ENCODE assay signal across 14 mouse cellular contexts in genomic region chr3:117163046-117163445, GRCm38 (mm10).
DNase-seq lines count a peak whose midpoint lies in the region; ATAC-seq and TF ChIP-seq lines count a peak whose summit lies in the region.
"Had no signal": no experiment of that assay in that cellular context is flagged by ENCODE, and none has a peak within 500 bp of the region (broad histone marks: within the 10 kb centered on the region; RNA-seq: fewer than 3 reads in every experiment).

No protein-coding gene starts in this region.

- H3K4me3 ChIP-seq in hindbrain, embryonic 10.5 days, result no peak overlapping the region
- H3K4me3 ChIP-seq in hindbrain, embryonic 14.5 days (replicated peaks; ENCODE audit: low read length), result no peak overlapping the region
- H3K4me3 ChIP-seq in brown adipose tissue, adult 24 weeks (ENCODE audit: insufficient read depth, low read depth, low read length), result no peak overlapping the region
- H3K4me3 ChIP-seq in limb, embryonic 10.5 days, result no peak overlapping the region
- H3K4me3 ChIP-seq: gastrocnemius, adult 2 months; heart, adult 2 months; megakaryocyte, embryonic 14.5 days had no signal

- no peaks in the 10 kb centered on the region for H3K36me3 ChIP-seq in hindbrain, embryonic 10.5 days
- H3K36me3 ChIP-seq in hindbrain, embryonic 14.5 days (replicated peaks; ENCODE audit: control insufficient read depth, insufficient read depth), result no peaks in the 10 kb centered on the region
- H3K36me3 ChIP-seq in limb, embryonic 10.5 days, result no peaks in the 10 kb centered on the region

- no peak overlapping the region for H3K27ac ChIP-seq in hindbrain, embryonic 10.5 days
- no peak overlapping the region for H3K27ac ChIP-seq in hindbrain, embryonic 14.5 days
- H3K27ac ChIP-seq in brown adipose tissue, adult 24 weeks (replicated peaks; ENCODE audit: low read depth, low read length), result 0 out of 2 replicates have a peak overlapping the region, but pooled peaks have one; percentile 2
- peak overlapping the region; percentile 66; the same call in 1 of the 2 replicates for H3K27ac ChIP-seq in limb, embryonic 10.5 days
- H3K27ac ChIP-seq: gastrocnemius, adult 2 months; heart, adult 2 months had no signal

- WGBS in hindbrain, embryonic 10.5 days, result 42% methylated on average over 1 of the region's 1 CpGs
- WGBS in hindbrain, embryonic 14.5 days, result 33% methylated on average over 1 of the region's 1 CpGs
- WGBS in limb, embryonic 10.5 days, result 69% methylated on average over 1 of the region's 1 CpGs

- H3K27me3 ChIP-seq in hindbrain, embryonic 10.5 days (ENCODE audit: insufficient read depth, poor library complexity, severe bottlenecking), result no peaks in the 10 kb centered on the region
- H3K27me3 ChIP-seq in hindbrain, embryonic 14.5 days (ENCODE audit: control insufficient read depth, insufficient read depth, low read length), result no peaks in the 10 kb centered on the region
- H3K27me3 ChIP-seq in limb, embryonic 10.5 days (ENCODE audit: low read depth, poor library complexity, severe bottlenecking), result no peaks in the 10 kb centered on the region
- H3K27me3 ChIP-seq: megakaryocyte, embryonic 14.5 days had no signal

- no peak for ATAC-seq in hindbrain, embryonic 14.5 days (ENCODE audit: low FRiP score)
- ATAC-seq: inflammation-experienced regulatory T-cells, adult 6 months had no signal

- no peak for TF ChIP-seq POLR2A in brain, embryonic 14.5 days (IDR thresholded peaks at IDR 0.05; ENCODE audit: borderline replicate concordance, extremely low read depth, insufficient read depth, insufficient read length, poor library complexity, severe bottlenecking)

- TF ChIP-seq CTCF in brain, embryonic 14.5 days (IDR thresholded peaks at IDR 0.05; ENCODE audit: borderline replicate concordance, extremely low read depth, insufficient read depth, insufficient read length), result no peak

- H3K4me1 ChIP-seq in hindbrain, embryonic 10.5 days (replicated peaks), result no peaks in the 10 kb centered on the region
- H3K4me1 ChIP-seq in hindbrain, embryonic 14.5 days (replicated peaks; ENCODE audit: control insufficient read depth, insufficient read depth, low read length), result no peaks in the 10 kb centered on the region; the same call in 1 of the 2 replicates
- H3K4me1 ChIP-seq in brown adipose tissue, adult 24 weeks (ENCODE audit: control insufficient read depth, insufficient read depth, insufficient read length, low read length), result no peaks in the 10 kb centered on the region
- peaks cover 12% of the 10 kb centered on the region; the same call in 1 of the 2 replicates for H3K4me1 ChIP-seq in limb, embryonic 10.5 days
- H3K4me1 ChIP-seq: megakaryocyte, embryonic 14.5 days had no signal

- H3K9me3 ChIP-seq in hindbrain, embryonic 10.5 days, result no peaks in the 10 kb centered on the region
- no peaks in the 10 kb centered on the region for H3K9me3 ChIP-seq in hindbrain, embryonic 14.5 days (ENCODE audit: control insufficient read depth, low read length)
- no peaks in the 10 kb centered on the region for H3K9me3 ChIP-seq in limb, embryonic 10.5 days (replicated peaks)
- H3K9me3 ChIP-seq: megakaryocyte, embryonic 14.5 days had no signal

- no peak overlapping the region for H3K9ac ChIP-seq in hindbrain, embryonic 14.5 days

- H3K4me2 ChIP-seq in hindbrain, embryonic 14.5 days (replicated peaks), result no peak overlapping the region

- DNase-seq in hindbrain, embryonic 10.5 days (ENCODE audit: low spot score), result peak; percentile 10
- DNase-seq in hindbrain, embryonic 14.5 days (ENCODE audit: low spot score), result no peak
- DNase-seq in brain, embryonic 14.5 days (ENCODE audit: low read depth), result peak; percentile 34
- DNase-seq in limb, embryonic 10.5 days (ENCODE audit: low spot score), result peak; percentile 30
- DNase-seq in spleen, adult 12 weeks (ENCODE audit: low spot score), result no peak
- no peak for DNase-seq in right cerebral cortex, postnatal 25 days
- DNase-seq: adrenal gland, postnatal 36 days; cerebellum, adult 11 months; gastrocnemius, adult 2 months; heart, adult 2 months; right cerebral cortex, postnatal 14 days had no signal

Comparison
In these comparisons a context has a peak if more than half of its experiments do, and no peak if none do; other contexts are left out.
1. DNase-seq: peak in hindbrain, embryonic 10.5 days (single experiment), brain, embryonic 14.5 days (single experiment) and limb, embryonic 10.5 days (single experiment); none in hindbrain, embryonic 14.5 days (single experiment), spleen, adult 12 weeks (single experiment) and right cerebral cortex, postnatal 25 days (single experiment).
2. H3K27ac ChIP-seq: peak in brown adipose tissue, adult 24 weeks (single experiment) and limb, embryonic 10.5 days (single experiment); none in hindbrain, embryonic 10.5 days (single experiment) and hindbrain, embryonic 14.5 days (single experiment).